Mouse (Mus musculus): ENCODE results near the gene Fmo4. TPM values are rescaled to one million over a fixed set of nuclear protein-coding genes. Genes with fewer than 3 reads are reported as not detected.

The Fmo4 gene
- not detected in 3 replicates for total RNA-seq (2017)

GRCm38 (mm10) chr1:162813836-162814156 lies at the start of gene Fmo4:
Gene Fmo4 (minus strand): TSS chr1:162813972.
- ATAC-seq (replicated peaks; ENCODE audit: insufficient number of reproducible peaks, low FRiP score, low TSS enrichment, poor library complexity, severe bottlenecking): no peak

GRCm38 (mm10) chr1:162862328-162862727 lies 48.6 kb upstream of the Fmo4 start:
- no peak for ATAC-seq (replicated peaks; ENCODE audit: insufficient number of reproducible peaks, low FRiP score, low TSS enrichment, poor library complexity, severe bottlenecking)

GRCm38 (mm10) chr1:162859996-162860605 lies 46.3 kb upstream of the Fmo4 start:
- ATAC-seq (replicated peaks; ENCODE audit: insufficient number of reproducible peaks, low FRiP score, low TSS enrichment, poor library complexity, severe bottlenecking): no peak

GRCm38 (mm10) chr1:162859545-162859976 lies 45.8 kb upstream of the Fmo4 start:
- ATAC-seq (replicated peaks; ENCODE audit: insufficient number of reproducible peaks, low FRiP score, low TSS enrichment, poor library complexity, severe bottlenecking): no peak

- no peak for ATAC-seq (replicated peaks; ENCODE audit: insufficient number of reproducible peaks, low FRiP score, low TSS enrichment, poor library complexity, severe bottlenecking)
Observed at GRCm38 (mm10) chr1:162858748-162859130, 45.0 kb upstream of the Fmo4 start.

GRCm38 (mm10) chr1:162857766-162858747 lies 44.3 kb upstream of the Fmo4 start:
- no peak for ATAC-seq (replicated peaks; ENCODE audit: insufficient number of reproducible peaks, low FRiP score, low TSS enrichment, poor library complexity, severe bottlenecking)

- ATAC-seq (replicated peaks; ENCODE audit: insufficient number of reproducible peaks, low FRiP score, low TSS enrichment, poor library complexity, severe bottlenecking): no peak
Observed at GRCm38 (mm10) chr1:162853812-162854482, 40.2 kb upstream of the Fmo4 start.

GRCm38 (mm10) chr1:162847554-162847953 lies 33.8 kb upstream of the Fmo4 start:
- no peak for ATAC-seq (replicated peaks; ENCODE audit: insufficient number of reproducible peaks, low FRiP score, low TSS enrichment, poor library complexity, severe bottlenecking)

- no peak for ATAC-seq (replicated peaks; ENCODE audit: insufficient number of reproducible peaks, low FRiP score, low TSS enrichment, poor library complexity, severe bottlenecking)
Observed at GRCm38 (mm10) chr1:162840211-162840610, 26.4 kb upstream of the Fmo4 start.

GRCm38 (mm10) chr1:162838976-162839375 lies 25.2 kb upstream of the Fmo4 start:
- no peak for ATAC-seq (replicated peaks; ENCODE audit: insufficient number of reproducible peaks, low FRiP score, low TSS enrichment, poor library complexity, severe bottlenecking)

- ATAC-seq (replicated peaks; ENCODE audit: insufficient number of reproducible peaks, low FRiP score, low TSS enrichment, poor library complexity, severe bottlenecking): no peak
Observed at GRCm38 (mm10) chr1:162834342-162834741, 20.6 kb upstream of the Fmo4 start.

GRCm38 (mm10) chr1:162832574-162832953 lies 18.8 kb upstream of the Fmo4 start:
- no peak for ATAC-seq (replicated peaks; ENCODE audit: insufficient number of reproducible peaks, low FRiP score, low TSS enrichment, poor library complexity, severe bottlenecking)

- ATAC-seq (replicated peaks; ENCODE audit: insufficient number of reproducible peaks, low FRiP score, low TSS enrichment, poor library complexity, severe bottlenecking): no peak
Observed at GRCm38 (mm10) chr1:162831838-162832573, 18.2 kb upstream of the Fmo4 start.

- ATAC-seq (replicated peaks; ENCODE audit: insufficient number of reproducible peaks, low FRiP score, low TSS enrichment, poor library complexity, severe bottlenecking): no peak
Observed at GRCm38 (mm10) chr1:162819280-162819679, 5.5 kb upstream of the Fmo4 start.

GRCm38 (mm10) chr1:162815381-162816127 lies 1.8 kb upstream of the Fmo4 start:
- no peak for ATAC-seq (replicated peaks; ENCODE audit: insufficient number of reproducible peaks, low FRiP score, low TSS enrichment, poor library complexity, severe bottlenecking)

GRCm38 (mm10) chr1:162814932-162815331 lies 1.2 kb upstream of the Fmo4 start:
- ATAC-seq (replicated peaks; ENCODE audit: insufficient number of reproducible peaks, low FRiP score, low TSS enrichment, poor library complexity, severe bottlenecking): no peak

GRCm38 (mm10) chr1:162813143-162813835 lies 483 bp downstream of the Fmo4 start:
- ATAC-seq (replicated peaks; ENCODE audit: insufficient number of reproducible peaks, low FRiP score, low TSS enrichment, poor library complexity, severe bottlenecking): no peak

- no peak for ATAC-seq (replicated peaks; ENCODE audit: insufficient number of reproducible peaks, low FRiP score, low TSS enrichment, poor library complexity, severe bottlenecking)
Observed at GRCm38 (mm10) chr1:162808541-162808940, 5.2 kb downstream of the Fmo4 start.
